Mouse (Mus musculus) lung, postnatal 0 days (tissue): ENCODE results near the gene Tmem54.
A peak's percentile ranks its signal among the peaks of the same experiment; 100 is the strongest.

Source experiments
- CTCF ChIP-seq: IDR thresholded peaks from 2 replicates; pipeline ENCODE4 v1.5.1; 2016; ENCODE audit warnings: antibody characterized with exemption, mild to moderate bottlenecking
- EP300 ChIP-seq: IDR thresholded peaks from 2 replicates; pipeline ENCODE4 v1.6.1; 2016; ENCODE audit warnings: antibody characterized with exemption, mild to moderate bottlenecking, control low read depth

- TF ChIP-seq CTCF (no peak), EP300 (0 out of 2 replicates have a peak, but pooled peaks have one; percentile 34)
These were observed 20.5 kb downstream of the Tmem54 start for GRCm38 (mm10) chr4:129125736-129126451.
